Mouse (Mus musculus) retina, adult 2 months (tissue): ENCODE measurements around the gene Mfng.

ENCODE experiments used
- DNase-seq: peaks from one replicate; pipeline ENCODE4 v3.0.0-alpha.2; 2012; ENCODE audit warnings: low read depth, low spot score

Gene Mfng

GRCm38 (mm10) chr15:78787287-78787856, 14.1 kb upstream of the Mfng start:
- DNase-seq: no peak

- DNase-seq: no peak
These were observed 13.1 kb upstream of the Mfng start for GRCm38 (mm10) chr15:78786411-78786818.

GRCm38 (mm10) chr15:78785961-78786360, 12.7 kb upstream of the Mfng start:
- no peak for DNase-seq

- no peak for DNase-seq
These were observed 12.0 kb upstream of the Mfng start for GRCm38 (mm10) chr15:78785258-78785657.

GRCm38 (mm10) chr15:78784520-78784919, 11.2 kb upstream of the Mfng start:
- DNase-seq: no peak

- DNase-seq: no peak
These were observed 9.3 kb upstream of the Mfng start for GRCm38 (mm10) chr15:78782348-78783103.

- no peak for DNase-seq
These were observed 7.6 kb upstream of the Mfng start for GRCm38 (mm10) chr15:78780908-78781307.

GRCm38 (mm10) chr15:78780359-78780758, 7.1 kb upstream of the Mfng start:
- DNase-seq: no peak

- DNase-seq: no peak
These were observed 6.4 kb upstream of the Mfng start for GRCm38 (mm10) chr15:78779690-78780089.

- DNase-seq: no peak
These were observed 6.0 kb upstream of the Mfng start for GRCm38 (mm10) chr15:78779253-78779652.

- DNase-seq: peak; percentile 68
These were observed 5.0 kb upstream of the Mfng start for GRCm38 (mm10) chr15:78778077-78778870.

- DNase-seq: no peak
These were observed 419 bp downstream of the Mfng start for GRCm38 (mm10) chr15:78772856-78773255.

GRCm38 (mm10) chr15:78772368-78772763, 909 bp downstream of the Mfng start:
- DNase-seq: no peak

GRCm38 (mm10) chr15:78771531-78772367, 1.5 kb downstream of the Mfng start:
- no peak for DNase-seq

GRCm38 (mm10) chr15:78770983-78771355, 2.3 kb downstream of the Mfng start:
- DNase-seq: no peak

GRCm38 (mm10) chr15:78770234-78770982, 2.9 kb downstream of the Mfng start:
- no peak for DNase-seq

- no peak for DNase-seq
These were observed 4.2 kb downstream of the Mfng start for GRCm38 (mm10) chr15:78769064-78769463.

GRCm38 (mm10) chr15:78763704-78764103, 9.6 kb downstream of the Mfng start:
- DNase-seq: no peak

GRCm38 (mm10) chr15:78763210-78763609, 10.1 kb downstream of the Mfng start:
- DNase-seq: no peak

GRCm38 (mm10) chr15:78761112-78761511, 12.2 kb downstream of the Mfng start:
- no peak for DNase-seq

- no peak for DNase-seq
These were observed 15.1 kb downstream of the Mfng start for GRCm38 (mm10) chr15:78758132-78758531.
